Mouse (Mus musculus) forebrain, embryonic 11.5 days (tissue): Measurements from ENCODE around the gene H60c. TPM values are rescaled to one million over a fixed set of nuclear protein-coding genes. Genes with fewer than 3 reads are reported as not detected.
"Not testable (repeated sequence)": the region's sequence is repeated elsewhere in the genome, so short reads cannot be mapped to it uniquely, and the experiment has no call there.

Experiments
- ATAC-seq: fragments of 200-750 bp; cut with Nextera tagmentation; replicated peaks from 2 replicates; pipeline ENCODE4 v1.8.0; 2017; ENCODE audit warnings: moderate TSS enrichment; ENCODE audit not compliant: low FRiP score
- DNase-seq: peaks from one replicate; pipeline ENCODE4 v3.0.0-alpha.2; 2017; ENCODE audit warnings: low spot score
- H3K27ac ChIP-seq: fragments of 300-500 bp; sonication (generic); 2 replicates; pipeline ENCODE4 v1.5.1; 2014; ENCODE audit warnings: low read depth, low read length
- H3K27me3 ChIP-seq: fragments of 300-500 bp; sonication (generic); 2 replicates; pipeline ENCODE4 v1.6.1; 2014; ENCODE audit warnings: mild to moderate bottlenecking, low read length, mixed read lengths; ENCODE audit not compliant: control insufficient read depth, insufficient read depth
- H3K36me3 ChIP-seq: fragments of 300-500 bp; sonication (generic); 2 replicates; pipeline ENCODE4 v1.6.1; 2014; ENCODE audit warnings: mild to moderate bottlenecking, low read length, moderate library complexity, mixed read lengths; ENCODE audit not compliant: control insufficient read depth, insufficient read depth
- H3K4me1 ChIP-seq: fragments of 300-500 bp; sonication (generic); replicated peaks from 2 replicates; pipeline ENCODE4 v1.6.1; 2014; ENCODE audit warnings: low read length, mixed read lengths; ENCODE audit not compliant: control insufficient read depth, insufficient read depth
- H3K4me2 ChIP-seq: fragments of 300-500 bp; sonication (generic); 2 replicates; pipeline ENCODE4 v1.6.1; 2014; ENCODE audit warnings: low read depth, mild to moderate bottlenecking, low read length, moderate library complexity, mixed read lengths; ENCODE audit not compliant: severe bottlenecking
- H3K4me3 ChIP-seq: fragments of 300-500 bp; sonication (generic); 2 replicates; pipeline ENCODE4 v1.5.1; 2014; ENCODE audit warnings: low read depth, low read length
- H3K9ac ChIP-seq: fragments of 300-500 bp; sonication (generic); 2 replicates; pipeline ENCODE4 v1.6.1; 2014; ENCODE audit warnings: low read length
- H3K9me3 ChIP-seq: fragments of 300-500 bp; sonication (generic); 2 replicates; pipeline ENCODE4 v1.6.1; 2016; ENCODE audit warnings: low read length, mixed read lengths; ENCODE audit not compliant: control insufficient read depth
- WGBS: fragments of 180-500 bp; shearing (Covaris S2); extraction: QIAGEN DNeasy Blood & Tissue Kit; methylation state at CpG from one replicate; pipeline ENCODE4 v1.1.7; 2014; 5-methylcytosine and 5-hydroxymethylcytosine counted together
- polyA plus RNA-seq: library from polyadenylated mRNA; unstranded; fragments of >200 nt; fragmentation: Nextera tagmentation; extraction: Ambion mirVana; gene quantifications from 2 replicates; pipeline ENCODE4 v1.2.1, GENCODE M21; 2014

The H60c gene
- polyA plus RNA-seq, 1 experiment from 2014 or later: 0.12 TPM

- Histone ChIP-seq H3K27me3 (no peaks in the 10 kb centered on the region), H3K4me2 (no peak overlapping the region), H3K9me3 (no peaks in the 10 kb centered on the region; the same call in 1 of the 2 replicates), H3K36me3 (no peaks in the 10 kb centered on the region), H3K4me3 (no peak overlapping the region), H3K9ac (no peak overlapping the region), H3K4me1 (no peaks in the 10 kb centered on the region), H3K27ac (no peak overlapping the region)
- WGBS: 76% methylated on average over 2 of the region's 2 CpGs
- ATAC-seq (no peak), DNase-seq (peak; percentile 15)
Observed at GRCm38 (mm10) chr10:3262784-3263183, 4.8 kb downstream of the H60c start.

- Histone ChIP-seq H3K4me1 (no peaks in the 10 kb centered on the region), H3K4me2 (no peak overlapping the region), H3K4me3 (no peak overlapping the region), H3K9me3 (peaks cover 4% of the 10 kb centered on the region), H3K36me3 (no peaks in the 10 kb centered on the region), H3K9ac (no peak overlapping the region), H3K27me3 (no peaks in the 10 kb centered on the region), H3K27ac (no peak overlapping the region)
- 93% methylated on average over 3 of the region's 3 CpGs for WGBS
- ATAC-seq (0 out of 2 replicates have a peak, but pooled peaks have one; percentile 30), DNase-seq (peak; percentile 36)
Observed at GRCm38 (mm10) chr10:3257391-3257790, 10.2 kb downstream of the H60c start.

DNA sequence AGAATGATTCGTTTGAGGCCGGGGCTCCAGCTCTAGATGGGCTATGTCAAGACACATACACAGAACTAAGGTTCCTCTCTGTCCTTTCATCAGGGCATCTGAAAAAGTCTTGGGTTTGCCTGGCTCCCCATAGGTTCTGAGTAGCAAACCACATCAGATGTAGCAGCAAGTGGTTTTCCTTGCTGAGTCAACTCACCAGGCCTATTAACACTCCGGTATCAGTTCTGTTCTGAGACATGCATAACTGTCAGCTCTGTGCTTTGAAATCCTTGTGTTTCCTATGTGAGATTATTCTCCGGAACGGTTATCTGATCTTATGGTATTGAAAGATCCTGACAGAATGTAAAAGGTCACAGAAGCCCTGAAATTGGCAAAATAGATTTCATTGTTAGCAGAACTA lies 29.1 kb downstream of the H60c start:
- H3K4me2 ChIP-seq, H3K27ac ChIP-seq, H3K27me3 ChIP-seq, ATAC-seq, H3K4me3 ChIP-seq, H3K9ac ChIP-seq, H3K4me1 ChIP-seq, DNase-seq, H3K36me3 ChIP-seq, H3K9me3 ChIP-seq: not testable (repeated sequence)
- WGBS: 89% methylated on average over 5 of the region's 5 CpGs

GRCm38 (mm10) chr10:3236638-3237270 lies 30.8 kb downstream of the H60c start:
- ATAC-seq (no peak), DNase-seq (no peak)
- H3K36me3 ChIP-seq: no peaks in the 10 kb centered on the region
- no peaks in the 10 kb centered on the region for H3K9me3 ChIP-seq
- no peaks in the 10 kb centered on the region for H3K27me3 ChIP-seq
- H3K9ac ChIP-seq: no peak overlapping the region
- 62% methylated on average over 5 of the region's 5 CpGs for WGBS
- no peak overlapping the region for H3K4me2 ChIP-seq
- no peak overlapping the region for H3K4me3 ChIP-seq
- H3K27ac ChIP-seq: no peak overlapping the region
- H3K4me1 ChIP-seq: no peaks in the 10 kb centered on the region

DNA sequence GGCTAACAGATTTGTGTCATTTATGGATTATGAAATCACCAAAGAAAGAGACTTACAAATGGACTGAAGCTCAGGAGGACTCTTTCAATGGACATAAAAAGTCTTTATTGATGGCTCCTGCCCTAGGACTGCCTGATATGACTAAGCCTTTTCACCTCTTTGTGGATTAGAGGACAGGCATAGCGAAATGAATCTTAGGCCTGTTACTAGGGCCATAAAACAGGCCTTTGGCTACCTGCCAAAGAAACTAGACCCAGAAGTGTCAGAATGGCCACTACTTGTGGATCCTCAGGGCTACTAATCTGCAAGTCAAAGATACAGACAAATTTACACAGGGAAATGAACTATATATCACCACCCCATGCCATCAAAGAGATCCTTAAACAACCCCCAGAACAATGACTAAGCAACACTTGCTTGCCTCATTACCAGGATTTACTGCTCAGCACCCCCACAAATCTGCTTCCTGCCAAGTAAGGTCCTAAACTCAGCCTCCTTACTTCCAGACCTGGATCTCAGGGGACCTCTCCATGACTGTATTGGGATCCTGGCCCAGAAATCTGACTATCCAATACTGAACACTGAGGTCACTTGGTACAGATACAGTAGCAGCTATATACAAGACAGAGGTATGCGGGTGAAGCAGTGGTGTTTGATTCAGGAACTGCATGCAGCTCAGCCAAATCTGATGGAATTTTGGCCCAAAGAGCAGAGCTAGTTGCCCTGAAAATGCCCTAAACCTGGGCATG lies 39.0 kb downstream of the H60c start:
- Histone ChIP-seq H3K27me3 (no peaks in the 10 kb centered on the region), H3K9me3 (no peaks in the 10 kb centered on the region), H3K9ac (no peak overlapping the region), H3K27ac (no peak overlapping the region), H3K4me2 (no peak overlapping the region), H3K36me3 (no peaks in the 10 kb centered on the region), H3K4me3 (no peak overlapping the region), H3K4me1 (no peaks in the 10 kb centered on the region)
- no peak for ATAC-seq
- no peak for DNase-seq
- 84% methylated on average over 2 of the region's 2 CpGs for WGBS

Other genes starting within 250 kb of the H60c start
- gene Ppp1r14c, start 98.3 kb upstream of the H60c start, polyA plus RNA-seq: 2.0 and 2.4 TPM in 2 replicates